Mouse (Mus musculus) urinary bladder, adult 2 months (tissue): ENCODE data around the gene Ddx18. TPM values are rescaled to one million over a fixed set of nuclear protein-coding genes. Genes with fewer than 3 reads are reported as not detected.

Experiments
- DNase-seq: peaks from one replicate; pipeline ENCODE4 v3.0.0; 2022; ENCODE audit warnings: low spot score
- polyA plus RNA-seq: library from polyadenylated mRNA; depleted of rRNA; stranded (reverse); fragments of >200 nt; gene quantifications from 2 replicates; pipeline ENCODE4 v1.2.3, GENCODE M21; 2012; rRNA removed

Ddx18 gene
- polyA plus RNA-seq, 1 experiment = 43.0 TPM

DNA sequence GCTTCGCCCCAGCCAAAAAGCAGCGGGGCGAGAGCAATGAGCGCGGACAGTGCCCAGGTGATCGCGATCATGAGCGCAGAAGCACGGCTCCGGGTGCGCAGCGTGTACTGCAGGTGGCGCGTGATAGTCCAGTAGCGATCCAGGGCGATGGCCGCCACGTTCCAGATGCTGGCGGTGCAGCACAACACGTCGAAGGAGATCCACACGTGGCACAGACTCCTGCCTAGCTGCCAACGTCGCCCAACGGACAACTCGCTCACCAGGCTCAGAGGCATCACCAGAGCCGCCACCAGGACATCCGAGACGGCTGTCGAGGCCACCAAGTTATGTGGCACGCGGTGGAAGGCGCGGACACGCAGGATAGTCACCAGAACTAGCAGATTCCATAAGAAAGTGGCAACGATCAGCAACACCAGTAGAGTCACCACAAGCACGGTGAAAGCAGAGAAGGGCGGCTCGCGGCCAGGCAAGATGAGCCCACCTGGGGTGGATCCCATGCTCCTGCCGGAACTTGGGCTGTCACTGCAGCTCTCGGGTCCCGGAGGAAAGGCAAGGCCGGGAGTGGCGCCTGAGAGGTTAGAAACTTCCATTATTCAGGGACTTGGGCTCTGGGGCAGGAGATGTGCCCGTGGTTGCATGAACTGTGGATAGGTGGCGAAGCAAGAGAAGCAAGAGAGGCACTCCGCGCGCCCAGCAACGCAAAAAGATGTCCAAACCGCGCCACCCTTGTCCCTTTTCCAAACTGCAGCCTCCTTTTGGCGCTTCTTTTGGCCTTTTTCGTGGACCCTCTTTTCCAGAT is 40.0 kb downstream of the Ddx18 start:
- DNase-seq = no peak

GRCm38 (mm10) chr1:121527061-121527460 is 40.7 kb downstream of the Ddx18 start:
- DNase-seq = no peak

DNA sequence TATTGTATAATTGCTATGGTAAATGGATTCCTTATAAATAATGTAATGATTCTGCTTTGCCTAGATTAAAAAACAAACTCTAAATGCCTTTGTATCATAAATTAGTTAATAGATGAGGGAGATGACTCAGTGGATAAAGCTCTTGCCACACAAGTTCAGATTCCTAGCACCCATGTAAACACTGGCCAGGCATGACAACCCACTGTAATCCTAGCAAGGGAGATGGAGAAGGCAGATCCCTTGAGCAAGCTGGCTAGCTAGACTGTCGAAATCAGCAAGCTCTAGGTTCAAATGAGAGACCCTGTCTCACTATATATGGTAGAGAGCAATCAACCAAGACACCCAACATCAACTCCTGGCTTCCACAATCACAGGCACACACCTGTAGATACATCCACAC is 49.2 kb downstream of the Ddx18 start:
- DNase-seq = no peak

DNA sequence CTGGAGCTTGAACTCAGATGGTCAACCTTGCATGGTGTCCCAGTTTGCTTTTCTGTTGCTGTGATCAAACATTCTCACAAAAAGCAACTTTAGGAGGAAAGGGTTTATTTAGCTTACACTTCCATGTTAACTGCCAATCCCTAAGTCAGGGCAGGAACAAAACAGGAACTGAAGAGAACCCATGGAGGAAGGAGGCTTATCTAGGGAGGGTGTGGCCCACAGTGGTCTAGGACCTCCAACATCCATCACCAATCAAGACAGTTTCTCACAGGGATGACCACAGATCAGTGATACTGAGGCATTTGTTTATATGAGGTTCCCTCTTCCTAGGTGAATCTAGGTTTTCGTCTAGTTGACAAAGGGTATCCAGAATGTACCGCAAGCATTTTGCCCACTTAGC is 55.8 kb downstream of the Ddx18 start:
- DNase-seq = no peak

DNA sequence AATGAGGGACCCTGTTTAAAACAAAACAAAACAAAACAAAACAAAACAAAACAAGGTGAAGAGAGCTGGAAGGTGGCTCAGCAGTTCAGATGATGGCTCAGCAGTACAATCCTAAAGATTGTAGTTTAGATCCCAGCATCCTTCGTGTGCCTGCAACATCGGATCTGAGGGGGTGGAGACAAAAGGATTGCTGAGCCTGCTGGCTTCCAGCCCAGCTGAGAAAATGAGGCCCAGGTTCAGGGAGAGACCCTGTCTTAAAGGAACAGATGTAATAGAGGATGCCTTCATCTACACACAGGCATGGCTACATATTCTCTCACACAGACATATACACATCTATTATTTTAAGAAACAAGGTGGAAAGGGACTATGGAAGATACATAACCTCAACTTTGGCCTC is 56.6 kb downstream of the Ddx18 start:
- no peak for DNase-seq

GRCm38 (mm10) chr1:121510420-121511140 is 57.2 kb downstream of the Ddx18 start:
- DNase-seq = no peak

DNA sequence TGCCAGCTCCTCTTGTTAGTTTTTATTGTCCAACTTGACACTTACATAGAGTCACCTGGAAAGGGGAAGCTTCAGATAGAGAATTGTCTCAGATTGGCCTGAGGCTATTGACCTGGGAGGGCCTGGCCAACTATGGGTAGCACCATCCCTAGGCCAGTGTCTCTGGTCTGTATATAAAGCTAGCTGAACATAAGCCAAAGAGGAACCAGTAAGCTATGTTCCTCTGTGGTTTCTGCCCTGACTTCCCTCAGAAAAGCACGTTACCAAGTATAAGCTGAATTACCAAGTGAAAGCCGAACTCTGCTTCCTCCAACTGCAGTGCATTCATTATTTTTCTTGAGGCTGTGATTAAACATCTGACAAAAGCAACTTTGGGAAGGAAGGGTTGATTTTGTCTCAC is 59.1 kb downstream of the Ddx18 start:
- no peak for DNase-seq

Other genes with a start within 250 kb of the Ddx18 start
- gene Insig2, start 235.4 kb downstream of the Ddx18 start, polyA plus RNA-seq = 34.3 and 44.6 TPM in 2 replicates
- 10.2 and 11.2 TPM in 2 replicates for gene Ccdc93, start 136.9 kb downstream of the Ddx18 start, polyA plus RNA-seq
- not detected in 2 replicates for gene Htr5b, start 39.5 kb downstream of the Ddx18 start, polyA plus RNA-seq